Mouse (Mus musculus) cortical plate, adult 2 months (tissue): ENCODE measurements at regions not wholly inside any gene's neighbourhood (a gene's known extent, or its start where the extent isn't known, plus 50 kb on each side); places are given as distances from the start of the nearest gene placed in this dataset.
"Not testable (repeated sequence)": the region's sequence is repeated elsewhere in the genome, so short reads cannot be mapped to it uniquely, and the experiment has no call there.

ENCODE experiments used
- H3K27ac ChIP-seq: fragments of 200-500 bp; 2 replicates; pipeline ENCODE4 v1.5.1; 2012; ENCODE audit warnings: low read length, control low read depth, inconsistent platforms; ENCODE audit not compliant: insufficient read depth
- H3K4me1 ChIP-seq: fragments of 200-500 bp; 2 replicates; pipeline ENCODE4 v1.6.1; 2011; ENCODE audit warnings: low read length; ENCODE audit not compliant: control insufficient read depth, insufficient read depth
- H3K4me3 ChIP-seq: fragments of 200-500 bp; 2 replicates; pipeline ENCODE4 v1.5.1; 2011; ENCODE audit warnings: mild to moderate bottlenecking, low read length, control low read depth; ENCODE audit not compliant: insufficient read depth
- CTCF ChIP-seq: fragments of 200-500 bp; IDR thresholded peaks from 2 replicates; pipeline ENCODE4 v1.5.1; 2011; ENCODE audit warnings: mild to moderate bottlenecking, control low read depth, low read length; ENCODE audit not compliant: insufficient read depth; ENCODE audit errors: extremely low read depth
- POLR2A ChIP-seq: fragments of 200-500 bp; IDR thresholded peaks from 2 replicates; pipeline ENCODE4 v1.6.1; 2011; ENCODE audit warnings: mild to moderate bottlenecking, low read length, control low read depth; ENCODE audit not compliant: insufficient read depth; ENCODE audit errors: extremely low read depth

DNA sequence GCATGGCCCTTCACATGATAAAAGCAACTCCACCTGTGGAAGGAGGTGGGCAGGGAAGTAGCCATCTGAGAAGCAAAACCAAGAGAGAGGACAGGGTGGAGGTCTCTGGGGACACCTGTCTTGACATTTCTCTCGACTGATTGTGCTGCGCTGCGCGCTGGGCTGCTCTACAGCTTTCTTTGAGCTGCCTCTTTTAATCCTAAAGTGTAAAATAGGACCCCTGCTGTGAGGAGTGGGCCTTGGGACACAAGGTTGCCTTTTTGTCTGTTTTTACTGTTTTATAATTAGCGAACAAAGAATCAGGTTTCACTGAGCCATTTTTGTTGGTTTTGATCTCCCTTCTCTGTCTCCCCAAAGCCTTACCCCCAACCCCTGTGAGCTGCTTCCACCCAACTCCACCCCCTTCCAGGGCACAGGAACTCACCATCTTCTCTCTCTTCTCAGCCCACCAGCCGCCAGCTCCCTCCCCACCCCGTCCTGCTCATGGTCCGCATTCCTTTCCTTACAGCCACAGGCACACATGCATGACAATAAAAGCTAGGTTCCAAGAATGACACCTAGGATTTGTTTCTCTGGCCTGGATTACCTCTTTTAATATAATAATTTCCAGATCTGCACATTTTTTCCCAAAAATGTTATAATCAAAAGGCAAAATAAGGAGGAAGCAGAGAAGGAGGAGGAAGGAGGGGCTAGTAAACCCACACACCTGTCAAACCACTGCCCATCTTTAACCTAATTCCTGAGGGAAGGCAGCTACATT is 57.3 kb downstream of the Cbln4 start:
- no peaks in the 10 kb centered on the region for H3K4me1 ChIP-seq

DNA sequence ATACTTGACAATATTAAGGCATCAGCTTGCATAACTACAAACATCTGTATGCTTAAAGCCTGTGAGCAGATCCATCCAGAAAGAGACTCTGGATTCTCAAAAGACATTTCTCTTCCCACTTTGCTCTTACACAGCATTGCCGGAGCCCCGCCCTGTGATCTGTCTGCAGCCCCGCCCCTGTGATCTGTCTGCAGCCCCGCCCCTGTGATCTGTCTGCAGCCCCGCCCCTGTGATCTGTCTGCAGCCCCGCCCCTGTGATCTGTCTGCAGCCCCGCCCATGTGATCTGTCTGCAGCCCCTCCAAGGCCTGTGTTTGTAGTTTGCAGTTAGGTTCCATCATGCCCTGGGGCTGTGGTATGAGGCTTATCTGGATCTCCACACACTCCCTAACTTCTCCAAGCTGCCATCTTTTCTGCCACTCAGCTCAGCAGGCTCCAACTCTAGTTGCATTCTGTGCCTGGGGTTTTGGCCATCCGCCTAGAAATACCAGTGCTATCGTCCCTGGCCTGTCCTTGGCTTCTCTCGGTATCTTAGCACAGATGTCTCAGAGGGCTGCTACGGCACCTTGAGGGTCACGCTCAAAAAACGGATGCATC is 73.9 kb downstream of the Cbln4 start:
- Histone ChIP-seq H3K27ac (no peak overlapping the region), H3K4me1 (no peaks in the 10 kb centered on the region), H3K4me3 (no peak overlapping the region)
- no peak for TF ChIP-seq POLR2A
- no peak for TF ChIP-seq CTCF

More for the DNA sequence above, 57.3 kb downstream of the Cbln4 start:
- Histone ChIP-seq H3K27ac (no peak overlapping the region), H3K4me3 (no peak overlapping the region)
- no peak for TF ChIP-seq POLR2A
- no peak for TF ChIP-seq CTCF

DNA sequence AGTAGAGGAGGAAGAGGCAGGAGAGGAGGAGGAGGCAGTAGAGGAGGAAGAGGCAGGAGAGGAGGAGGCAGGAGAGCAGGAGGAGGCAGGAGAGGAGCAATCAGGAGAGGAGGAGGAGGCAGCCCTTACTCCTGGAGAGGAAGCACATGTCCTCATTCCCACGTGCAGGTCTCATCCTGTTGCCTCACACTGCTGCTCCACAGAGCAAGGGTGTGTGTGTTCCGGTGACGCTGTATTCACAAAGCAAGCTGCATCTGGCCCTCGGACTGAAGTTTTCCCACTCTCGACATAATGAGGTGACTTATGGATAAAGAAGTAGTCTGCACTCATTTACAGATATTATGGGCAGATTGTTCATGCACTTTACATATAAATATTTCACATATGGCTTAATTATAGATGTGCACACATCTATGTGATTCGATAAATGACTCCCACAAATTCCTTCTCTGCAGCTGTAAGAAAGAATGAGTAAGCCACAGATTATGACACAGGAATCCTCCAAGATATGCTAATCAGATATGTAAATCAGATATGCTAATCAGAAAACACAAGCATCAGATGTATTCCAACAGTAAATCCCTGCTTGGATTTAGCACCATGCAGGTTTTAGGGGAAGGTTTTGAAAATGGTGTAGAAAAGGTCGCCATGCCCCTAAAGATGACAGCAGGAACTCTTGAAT is 96.6 kb downstream of the Cbln4 start:
- Histone ChIP-seq H3K4me1 (no peaks in the 10 kb centered on the region), H3K4me3 (no peak overlapping the region), H3K27ac (no peak overlapping the region)
- TF ChIP-seq CTCF (no peak), POLR2A (no peak)

DNA sequence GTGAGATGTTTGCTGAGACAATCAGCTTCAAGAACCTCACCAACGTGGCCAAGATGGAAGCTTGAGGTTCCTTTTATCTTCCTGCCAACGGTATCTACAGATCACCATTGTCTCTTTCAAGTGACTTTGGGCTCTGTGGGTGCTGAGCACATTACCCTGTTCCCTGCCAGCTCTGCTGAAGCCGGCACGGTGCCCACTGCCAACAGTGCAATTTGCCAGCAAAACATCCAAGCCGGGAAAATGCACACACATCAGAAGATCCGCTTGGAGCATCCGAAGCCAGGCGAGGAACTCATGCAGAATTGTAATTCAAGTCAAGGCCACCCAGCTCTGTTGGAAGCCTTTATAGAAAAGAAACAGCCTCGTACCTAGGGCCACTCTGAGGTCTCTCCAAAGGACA is 100.6 kb downstream of the Cbln4 start:
- Histone ChIP-seq H3K4me1 (no peaks in the 10 kb centered on the region), H3K4me3 (no peak overlapping the region), H3K27ac (no peak overlapping the region)
- TF ChIP-seq POLR2A (no peak), CTCF (no peak)

DNA sequence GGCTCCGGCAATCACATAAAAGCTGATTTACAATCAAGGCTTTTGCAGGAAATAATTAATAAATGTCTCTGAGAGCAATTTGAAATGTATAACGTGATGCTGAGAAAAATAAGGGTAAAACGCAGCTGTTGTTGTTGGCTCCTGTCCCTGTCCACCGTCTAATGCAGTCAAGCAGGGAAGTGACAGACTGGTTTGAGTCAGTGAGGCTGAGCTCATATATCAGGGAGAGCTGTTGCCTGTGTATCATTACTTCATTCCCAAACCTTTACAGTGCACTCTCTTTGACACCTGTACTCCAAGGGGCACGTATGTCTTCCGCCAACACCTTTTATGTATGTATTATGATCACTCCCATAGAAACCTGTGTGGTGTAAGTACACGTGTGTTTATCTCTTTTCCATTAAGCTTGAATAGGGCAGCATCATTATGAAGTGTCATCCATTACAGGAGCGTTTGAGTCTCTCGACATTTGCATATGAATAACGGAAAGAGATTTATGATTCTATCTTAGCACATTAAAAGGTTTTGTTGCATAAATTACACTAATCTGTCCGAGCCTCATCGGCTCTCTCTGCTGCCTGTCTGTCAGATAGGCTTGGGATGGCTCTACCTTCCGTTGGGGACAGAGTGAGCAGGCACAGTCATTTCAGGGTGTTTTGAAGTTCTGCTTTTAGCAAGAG is 107.5 kb downstream of the Cbln4 start:
- no peak overlapping the region for H3K27ac ChIP-seq
- no peaks in the 10 kb centered on the region for H3K4me1 ChIP-seq
- H3K4me3 ChIP-seq = no peak overlapping the region
- TF ChIP-seq POLR2A (no peak), CTCF (no peak)

DNA sequence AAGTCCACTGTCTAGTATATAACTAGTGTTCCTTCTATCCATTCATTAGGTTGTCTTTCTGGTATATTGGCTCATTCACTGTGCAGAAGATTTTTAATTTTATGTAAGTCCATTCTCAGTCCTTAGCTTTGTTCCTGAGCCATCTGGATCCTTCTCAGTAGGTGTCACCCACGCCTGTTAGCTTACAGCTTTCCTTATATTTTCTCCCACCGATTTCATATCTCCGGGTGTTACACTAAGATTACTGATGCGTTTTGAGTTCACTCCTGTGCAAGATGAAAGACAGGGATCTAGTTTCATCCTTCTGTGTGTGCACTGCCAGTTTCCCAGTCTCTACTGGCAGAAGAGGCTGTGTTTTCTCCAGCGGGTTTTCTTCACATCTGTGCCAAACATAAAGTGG is 122.3 kb downstream of the Cbln4 start:
- no peak overlapping the region for H3K27ac ChIP-seq
- H3K4me3 ChIP-seq = no peak overlapping the region
- TF ChIP-seq CTCF (no peak), POLR2A (no peak)
- no peaks in the 10 kb centered on the region for H3K4me1 ChIP-seq

DNA sequence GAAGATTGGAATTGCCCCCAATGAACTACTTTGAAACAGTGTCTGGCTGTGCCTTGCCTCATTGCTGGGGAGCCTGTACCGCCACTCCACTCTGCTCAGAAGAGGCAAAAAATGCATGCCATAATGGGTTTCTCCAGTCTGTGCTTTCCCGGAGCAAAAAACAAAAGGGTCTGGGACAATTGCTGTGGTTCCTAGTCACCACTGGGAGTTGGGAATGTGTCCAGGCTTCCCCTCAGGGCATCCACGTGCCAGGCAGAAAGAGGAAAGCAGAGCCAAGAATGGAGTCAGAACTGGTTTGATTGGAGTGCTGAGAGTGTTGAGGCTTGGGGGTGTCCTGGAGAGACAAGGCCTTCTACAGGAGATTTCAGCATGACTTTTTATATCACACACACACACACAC is 156.0 kb downstream of the Cbln4 start:
- Histone ChIP-seq H3K4me3 (no peak overlapping the region), H3K27ac (no peak overlapping the region), H3K4me1 (no peaks in the 10 kb centered on the region)
- TF ChIP-seq POLR2A (no peak), CTCF (no peak)

DNA sequence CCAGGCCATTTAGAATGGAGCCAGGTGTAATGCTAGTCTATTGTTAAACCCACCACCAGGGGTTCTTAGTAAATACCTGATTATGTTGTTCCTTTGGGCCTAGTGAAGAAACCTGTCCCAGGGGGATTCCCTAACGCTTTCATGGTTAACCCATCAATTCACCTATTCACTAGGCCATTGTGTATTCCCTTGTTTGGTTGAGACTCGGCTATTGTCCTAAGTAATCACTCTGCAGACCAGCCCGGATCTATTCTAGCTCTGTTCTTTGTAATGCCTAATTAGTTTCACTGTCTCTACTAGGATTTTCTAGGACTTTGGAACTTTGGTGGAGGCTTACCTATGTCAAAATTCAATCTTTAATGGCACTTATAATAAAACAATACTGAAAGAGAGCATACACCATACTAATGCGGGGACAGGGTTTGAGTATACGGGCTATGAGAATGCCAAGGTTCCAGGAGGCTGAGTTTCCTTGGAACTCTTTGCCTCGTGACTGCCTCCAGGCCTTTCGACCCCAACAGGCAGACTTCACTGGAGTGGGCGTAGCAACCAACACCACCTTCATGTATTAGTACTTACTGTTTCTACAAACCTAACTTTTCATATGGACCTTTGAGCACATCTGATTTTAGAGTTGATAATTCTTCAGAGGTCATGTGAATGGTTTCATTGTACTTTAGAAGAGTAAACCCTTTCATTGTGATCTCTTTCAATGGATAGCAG is 163.9 kb downstream of the Cbln4 start:
- H3K4me3 ChIP-seq, H3K27ac ChIP-seq: not testable (repeated sequence)

DNA sequence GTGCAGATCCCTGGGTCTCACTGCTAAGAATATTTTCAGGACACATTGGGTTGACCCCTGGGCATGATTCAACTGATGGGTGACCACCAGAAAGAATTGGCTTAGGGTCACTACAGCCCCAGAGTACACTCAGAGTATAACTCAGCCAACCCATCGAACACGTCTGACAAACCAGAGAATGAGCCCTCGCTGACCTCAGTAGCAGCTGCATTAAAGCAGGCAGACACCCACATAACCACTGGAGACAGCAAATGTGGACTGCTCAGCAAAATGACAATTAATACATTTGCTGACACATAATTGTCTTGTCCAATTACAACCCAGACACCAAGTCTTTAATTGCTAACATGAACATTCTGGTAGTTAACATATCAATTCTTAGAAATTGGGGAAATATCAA is 175.7 kb downstream of the Cbln4 start:
- Histone ChIP-seq H3K4me1 (no peaks in the 10 kb centered on the region), H3K4me3 (no peak overlapping the region), H3K27ac (no peak overlapping the region)
- no peak for TF ChIP-seq CTCF
- TF ChIP-seq POLR2A = no peak

More for the DNA sequence above, 163.9 kb downstream of the Cbln4 start:
- H3K4me1 ChIP-seq = not testable (repeated sequence)
